Mouse (Mus musculus) MEL (cell line): ENCODE data around the gene Map3k20. TPM values are rescaled to one million over a fixed set of nuclear protein-coding genes. Genes with fewer than 3 reads are reported as not detected.

Experiments used
- DNase-seq: peaks from one replicate; pipeline ENCODE4 v3.0.0; 2011; ENCODE audit warnings: low read depth, low spot score
- H3K27ac ChIP-seq: 2 replicates; pipeline ENCODE4 v1.5.1; 2012; ENCODE audit warnings: low read depth, mild to moderate bottlenecking, control low read depth, low read length, moderate library complexity; ENCODE audit not compliant: control insufficient read depth
- H3K27me3 ChIP-seq, 2 experiments: fragments of 150-350 bp in 1 of 2; sonication (generic) in 1 of 2; 2 replicates each; pipeline ENCODE4 v1.6.1; 2012; ENCODE audit warnings: low read length in 2 of 2, mild to moderate bottlenecking in 2 of 2, improper control_type of control experiment in 1 of 2, moderate library complexity in 1 of 2; ENCODE audit not compliant: insufficient read depth in 2 of 2, control insufficient read depth in 1 of 2
- H3K36me3 ChIP-seq, 2 experiments: 2 replicates each; pipeline ENCODE4 v1.6.1; 2012 to 2014; ENCODE audit warnings: low read length in 2 of 2, improper control_type of control experiment in 1 of 2, inconsistent platforms in 1 of 2, mild to moderate bottlenecking in 1 of 2; ENCODE audit not compliant: insufficient read depth in 2 of 2, control insufficient read depth in 1 of 2
- H3K4me1 ChIP-seq, 2 experiments: fragments of 150-350 bp in 1 of 2; sonication (generic) in 1 of 2; 2 replicates each; pipeline ENCODE4 v1.6.1; 2012; ENCODE audit warnings: low read length in 2 of 2, improper control_type of control experiment in 1 of 2, mild to moderate bottlenecking in 1 of 2; ENCODE audit not compliant: insufficient read depth in 2 of 2, control insufficient read depth in 1 of 2
- H3K4me3 ChIP-seq, 2 experiments: fragments of 150-350 bp in 1 of 2; sonication (generic) in 1 of 2; 2 replicates each; pipeline ENCODE4 v1.5.1; 2012; ENCODE audit warnings: low read depth in 2 of 2, low read length in 2 of 2, mild to moderate bottlenecking in 2 of 2, moderate library complexity in 2 of 2, control low read depth in 1 of 2, improper control_type of control experiment in 1 of 2; ENCODE audit not compliant: control insufficient read depth in 1 of 2, insufficient read depth in 1 of 2
- H3K79me2 ChIP-seq: 2 replicates; pipeline ENCODE4 v1.6.1; 2012; ENCODE audit warnings: mild to moderate bottlenecking, low read length, moderate library complexity; ENCODE audit not compliant: control insufficient read depth, poor library complexity, insufficient read depth
- H3K9ac ChIP-seq: 2 replicates; pipeline ENCODE4 v1.6.1; 2012; ENCODE audit warnings: low read depth, mild to moderate bottlenecking, control low read depth, low read length, moderate library complexity; ENCODE audit not compliant: control insufficient read depth, poor library complexity, severe bottlenecking
- H3K9me3 ChIP-seq: fragments of 150-350 bp; sonication (generic); replicated peaks from 2 replicates; pipeline ENCODE4 v1.6.1; 2012; ENCODE audit warnings: mild to moderate bottlenecking, low read length, improper control_type of control experiment, moderate library complexity; ENCODE audit not compliant: insufficient read depth
- BHLHE40 ChIP-seq: IDR thresholded peaks from 2 replicates; pipeline ENCODE4 v1.6.1; 2012; ENCODE audit warnings: low read depth, mild to moderate bottlenecking, inconsistent platforms, low read length, improper control_type of control experiment, borderline replicate concordance
- CHD1 ChIP-seq: IDR thresholded peaks from 2 replicates; pipeline ENCODE4 v1.6.1; 2012; ENCODE audit warnings: low read depth, mild to moderate bottlenecking, inconsistent platforms, low read length, improper control_type of control experiment
- CTCF ChIP-seq, 3 experiments: IDR thresholded peaks in 2 of 3; conservative IDR thresholded peaks in 1 of 3; 2 replicates each; pipeline ENCODE4 v1.5.1; 2011 to 2012; ENCODE audit warnings: low read length in 3 of 3, low read depth in 2 of 3, mild to moderate bottlenecking in 2 of 3, improper control_type of control experiment in 1 of 3, inconsistent platforms in 1 of 3, mixed read lengths in 1 of 3, moderate library complexity in 1 of 3; ENCODE audit not compliant: control insufficient read depth in 1 of 3, insufficient read depth in 1 of 3, poor library complexity in 1 of 3, severe bottlenecking in 1 of 3
- E2F4 ChIP-seq: IDR thresholded peaks from 2 replicates; pipeline ENCODE4 v1.6.1; 2011; ENCODE audit warnings: low read depth, low read length, improper control_type of control experiment, borderline replicate concordance
- ELF1 ChIP-seq: IDR thresholded peaks from 2 replicates; pipeline ENCODE4 v1.6.1; 2014; ENCODE audit warnings: low read depth, mild to moderate bottlenecking, inconsistent platforms, low read length, improper control_type of control experiment, moderate library complexity
- EP300 ChIP-seq, 2 experiments: IDR thresholded peaks; 2 replicates each; pipeline ENCODE4 v1.6.1; 2011; ENCODE audit warnings: improper control_type of control experiment in 2 of 2, low read length in 2 of 2, low read depth in 1 of 2, mild to moderate bottlenecking in 1 of 2
- ETS1 ChIP-seq: IDR thresholded peaks from 2 replicates; pipeline ENCODE4 v1.6.1; 2012; ENCODE audit warnings: low read depth, mild to moderate bottlenecking, inconsistent platforms, low read length, improper control_type of control experiment, moderate library complexity
- GABPA ChIP-seq: IDR thresholded peaks from 2 replicates; pipeline ENCODE4 v1.6.1; 2012; ENCODE audit warnings: low read depth, mild to moderate bottlenecking, inconsistent platforms, low read length, improper control_type of control experiment, moderate library complexity
- HCFC1 ChIP-seq: IDR thresholded peaks from 2 replicates; pipeline ENCODE4 v1.6.1; 2012; ENCODE audit warnings: low read depth, mild to moderate bottlenecking, inconsistent platforms, low read length, improper control_type of control experiment, moderate library complexity
- KAT2A ChIP-seq: conservative IDR thresholded peaks from 2 replicates; pipeline ENCODE4 v1.6.1; 2012; ENCODE audit warnings: low read depth, low read length, improper control_type of control experiment, inconsistent platforms
- MAX ChIP-seq: IDR thresholded peaks from 2 replicates; pipeline ENCODE4 v1.6.1; 2011; ENCODE audit warnings: low read length, improper control_type of control experiment
- MAZ ChIP-seq: IDR thresholded peaks from 2 replicates; pipeline ENCODE4 v1.6.1; 2012; ENCODE audit warnings: low read depth, mild to moderate bottlenecking, inconsistent platforms, low read length, improper control_type of control experiment
- MEF2A ChIP-seq: IDR thresholded peaks from 2 replicates; pipeline ENCODE4 v1.6.1; 2014; ENCODE audit warnings: low read depth, mild to moderate bottlenecking, inconsistent platforms, low read length, improper control_type of control experiment; ENCODE audit not compliant: poor library complexity, insufficient replicate concordance, severe bottlenecking; ENCODE audit errors: extremely low read depth
- NELFE ChIP-seq: IDR thresholded peaks from 2 replicates; pipeline ENCODE4 v1.6.1; 2011; ENCODE audit warnings: low read depth, low read length, improper control_type of control experiment
- NRF1 ChIP-seq: IDR thresholded peaks from 2 replicates; pipeline ENCODE4 v1.6.1; 2014; ENCODE audit warnings: low read depth, mild to moderate bottlenecking, inconsistent platforms, low read length, improper control_type of control experiment, moderate library complexity; ENCODE audit not compliant: poor library complexity, insufficient read depth, severe bottlenecking
- POLR2A ChIP-seq, 2 experiments: IDR thresholded peaks; 2 replicates each; pipeline ENCODE4 v1.6.1; 2011 to 2012; ENCODE audit warnings: low read length in 2 of 2, mild to moderate bottlenecking in 2 of 2, control low read depth in 1 of 2, improper control_type of control experiment in 1 of 2, low read depth in 1 of 2, moderate library complexity in 1 of 2; ENCODE audit not compliant: control insufficient read depth in 1 of 2, insufficient read depth in 1 of 2, poor library complexity in 1 of 2
- POLR2AphosphoS2 ChIP-seq: IDR thresholded peaks from 2 replicates; pipeline ENCODE4 v1.6.1; 2011; ENCODE audit warnings: low read length, improper control_type of control experiment
- POLR2AphosphoS5 ChIP-seq: IDR thresholded peaks from 2 replicates; pipeline ENCODE4 v1.6.1; 2012; ENCODE audit warnings: low read depth, borderline replicate concordance, mild to moderate bottlenecking, inconsistent platforms, low read length, moderate library complexity, mixed read lengths
- RAD21 ChIP-seq: IDR thresholded peaks from 2 replicates; pipeline ENCODE4 v1.6.1; 2011; ENCODE audit warnings: mild to moderate bottlenecking, low read depth, low read length, improper control_type of control experiment
- SMC3 ChIP-seq: IDR thresholded peaks from 2 replicates; pipeline ENCODE4 v1.6.1; 2011; ENCODE audit warnings: low read depth, low read length, improper control_type of control experiment
- TCF12 ChIP-seq: IDR thresholded peaks from 2 replicates; pipeline ENCODE4 v1.6.1; 2014; ENCODE audit warnings: low read depth, mild to moderate bottlenecking, inconsistent platforms, low read length, improper control_type of control experiment, moderate library complexity
- UBTF ChIP-seq: IDR thresholded peaks from 2 replicates; pipeline ENCODE4 v1.6.1; 2012; ENCODE audit warnings: low read depth, mild to moderate bottlenecking, inconsistent platforms, low read length, improper control_type of control experiment, moderate library complexity, borderline replicate concordance; ENCODE audit not compliant: insufficient read depth
- USF1 ChIP-seq: IDR thresholded peaks from 2 replicates; pipeline ENCODE4 v1.6.1; 2014; ENCODE audit warnings: low read depth, mild to moderate bottlenecking, inconsistent platforms, low read length, improper control_type of control experiment, moderate library complexity
- USF2 ChIP-seq, 2 experiments: IDR thresholded peaks; 2 replicates each; pipeline ENCODE4 v1.6.1; 2011 to 2012; ENCODE audit warnings: improper control_type of control experiment in 2 of 2, low read length in 2 of 2, borderline replicate concordance in 1 of 2, inconsistent platforms in 1 of 2, low read depth in 1 of 2, mild to moderate bottlenecking in 1 of 2; ENCODE audit not compliant: insufficient read depth in 1 of 2
- ZC3H11A ChIP-seq: IDR thresholded peaks from 2 replicates; pipeline ENCODE4 v1.6.1; 2012; ENCODE audit warnings: low read depth, mild to moderate bottlenecking, inconsistent platforms, low read length, improper control_type of control experiment
- ZKSCAN1 ChIP-seq: IDR thresholded peaks from 2 replicates; pipeline ENCODE4 v1.6.1; 2012; ENCODE audit warnings: low read depth, mild to moderate bottlenecking, inconsistent platforms, low read length, improper control_type of control experiment, moderate library complexity
- ZMIZ1 ChIP-seq: IDR thresholded peaks from 2 replicates; pipeline ENCODE4 v1.6.1; 2012; ENCODE audit warnings: low read depth, mild to moderate bottlenecking, inconsistent platforms, low read length, improper control_type of control experiment, moderate library complexity
- polyA plus RNA-seq, 2 experiments: library from polyadenylated mRNA; stranded (reverse) in 1 of 2; unstranded in 1 of 2; fragments of >175 nt in 1 of 2; fragments of >200 nt in 1 of 2; gene quantifications; 2 replicates each; pipeline versions ENCODE4 v1.2.1 to v1.2.4; 2012; ENCODE audit warnings: low replicate concordance in 2 of 2, low read depth in 1 of 2; ENCODE audit not compliant: insufficient read length in 2 of 2, insufficient read depth in 1 of 2, missing spikeins in 1 of 2
- total RNA-seq: library from RNA; depleted of rRNA; stranded (reverse); fragments of 300-350 nt; gene quantifications from 2 replicates; pipeline ENCODE4 v1.2.3, GENCODE M21; 2012

The Map3k20 gene
- total and polyA plus RNA-seq, 3 experiments: 7.4 to 9.6 TPM; not detected in 1

- no peak overlapping the region for H3K9ac ChIP-seq
- TF ChIP-seq USF1: no peak
- no peak for TF ChIP-seq E2F4
- TF ChIP-seq NELFE: no peak
- no peak for TF ChIP-seq POLR2AphosphoS2
- no peak for TF ChIP-seq ZC3H11A
- no peak for TF ChIP-seq TCF12
- no peak for TF ChIP-seq ELF1
- TF ChIP-seq KAT2A: no peak
- no peak for TF ChIP-seq EP300 (IDR thresholded peaks at IDR 0.05; ENCODE audit: low read depth in 1 of 2, low read length in 2 of 2)
- TF ChIP-seq SMC3: no peak
- TF ChIP-seq RAD21: no peak
- no peak for TF ChIP-seq USF2 (IDR thresholded peaks at IDR 0.05; ENCODE audit: borderline replicate concordance in 1 of 2, insufficient read depth in 1 of 2, low read depth in 1 of 2, low read length in 2 of 2)
- no peak for TF ChIP-seq UBTF
- TF ChIP-seq NRF1: no peak
- TF ChIP-seq CTCF (IDR thresholded peaks at IDR 0.05 in 2 of 3, conservative IDR thresholded peaks at IDR 0.05 in 1 of 3; ENCODE audit: control insufficient read depth in 1 of 3, insufficient read depth in 1 of 3, low read depth in 2 of 3, low read length in 3 of 3, poor library complexity in 1 of 3, severe bottlenecking in 1 of 3): no peak
- TF ChIP-seq HCFC1: no peak
- TF ChIP-seq POLR2AphosphoS5: no peak
- TF ChIP-seq GABPA: no peak
- no peaks in the 10 kb centered on the region for H3K36me3 ChIP-seq
- H3K4me1 ChIP-seq: no peaks in the 10 kb centered on the region
- H3K27me3 ChIP-seq: no peaks in the 10 kb centered on the region
- DNase-seq: no peak
- no peak overlapping the region for H3K27ac ChIP-seq
- H3K4me3 ChIP-seq: no peak overlapping the region
- no peaks in the 10 kb centered on the region for H3K9me3 ChIP-seq
- H3K79me2 ChIP-seq: no peaks in the 10 kb centered on the region
Observed at GRCm38 (mm10) chr2:72352756-72353155, 67.3 kb downstream of the Map3k20 start.

GRCm38 (mm10) chr2:72356471-72356870, 71.0 kb downstream of the Map3k20 start:
- TF ChIP-seq GABPA (no peak), NELFE (no peak), BHLHE40 (no peak), CHD1 (no peak), MAZ (no peak), MAX (no peak), HCFC1 (no peak), ZKSCAN1 (no peak), POLR2A (IDR thresholded peaks at IDR 0.05; ENCODE audit: control insufficient read depth in 1 of 2, insufficient read depth in 1 of 2, low read depth in 1 of 2, low read length in 2 of 2, poor library complexity in 1 of 2) (no peak), ETS1 (no peak), CTCF (IDR thresholded peaks at IDR 0.05 in 2 of 3, conservative IDR thresholded peaks at IDR 0.05 in 1 of 3; ENCODE audit: control insufficient read depth in 1 of 3, insufficient read depth in 1 of 3, low read depth in 2 of 3, low read length in 3 of 3, poor library complexity in 1 of 3, severe bottlenecking in 1 of 3) (no peak), ZMIZ1 (no peak), EP300 (IDR thresholded peaks at IDR 0.05; ENCODE audit: low read depth in 1 of 2, low read length in 2 of 2) (no peak), MEF2A (no peak), ZC3H11A (no peak), KAT2A (no peak)
- no peaks in the 10 kb centered on the region for H3K9me3 ChIP-seq
- no peaks in the 10 kb centered on the region for H3K27me3 ChIP-seq
- no peak overlapping the region for H3K4me3 ChIP-seq
- DNase-seq: no peak
- no peaks in the 10 kb centered on the region for H3K4me1 ChIP-seq
- no peaks in the 10 kb centered on the region for H3K79me2 ChIP-seq
- no peaks in the 10 kb centered on the region for H3K36me3 ChIP-seq
- no peak overlapping the region for H3K9ac ChIP-seq
- H3K27ac ChIP-seq: no peak overlapping the region
